Mouse (Mus musculus) liver, embryonic 14.5 days (tissue): Measurements from ENCODE around the gene Tac4. TPM values are rescaled to one million over a fixed set of nuclear protein-coding genes. Genes with fewer than 3 reads are reported as not detected.

Source experiments
- ATAC-seq: fragments of 200-750 bp; cut with Nextera tagmentation; 2 replicates; pipeline ENCODE4 v1.8.0; 2017; ENCODE audit warnings: moderate number of reproducible peaks, mild to moderate bottlenecking, moderate library complexity; ENCODE audit not compliant: insufficient read depth
- DNase-seq, 3 experiments: peaks; one replicate each; pipeline ENCODE4 v3.0.0-alpha.2; 2012 to 2013; ENCODE audit warnings: low read depth in 3 of 3, low spot score in 3 of 3
- H3K27ac ChIP-seq: fragments of 300-500 bp; sonication (generic); 2 replicates; pipeline ENCODE4 v1.5.1; 2014; ENCODE audit warnings: moderate library complexity, mild to moderate bottlenecking, control low read depth, inconsistent platforms
- H3K27me3 ChIP-seq: fragments of 300-500 bp; sonication (generic); 2 replicates; pipeline ENCODE4 v1.6.1; 2014; ENCODE audit warnings: mild to moderate bottlenecking, low read length, moderate library complexity; ENCODE audit not compliant: control insufficient read depth, insufficient read depth
- H3K36me3 ChIP-seq: fragments of 300-500 bp; sonication (generic); replicated peaks from 2 replicates; pipeline ENCODE4 v1.6.1; 2014; ENCODE audit warnings: low read depth; ENCODE audit not compliant: control insufficient read depth, insufficient read depth
- H3K4me1 ChIP-seq, 2 experiments: fragments of 200-500 bp in 1 of 2; fragments of 300-500 bp in 1 of 2; sonication (generic) in 1 of 2; replicated peaks; 2 replicates each; pipeline ENCODE4 v1.6.1; 2012 to 2014; ENCODE audit warnings: antibody characterized with exemption in 1 of 2, inconsistent platforms in 1 of 2, low read length in 1 of 2; ENCODE audit not compliant: control insufficient read depth in 2 of 2, insufficient read depth in 2 of 2
- H3K4me2 ChIP-seq: fragments of 300-500 bp; sonication (generic); 2 replicates; pipeline ENCODE4 v1.6.1; 2014; ENCODE audit warnings: low read depth, mild to moderate bottlenecking, control low read depth, moderate library complexity
- H3K4me3 ChIP-seq, 2 experiments: fragments of 200-500 bp in 1 of 2; fragments of 300-500 bp in 1 of 2; sonication (generic) in 1 of 2; 2 replicates each; pipeline ENCODE4 v1.5.1; 2012 to 2014; ENCODE audit warnings: low read depth in 2 of 2, low read length in 2 of 2, mild to moderate bottlenecking in 2 of 2, control low read depth in 1 of 2, inconsistent platforms in 1 of 2, moderate library complexity in 1 of 2; ENCODE audit not compliant: insufficient read depth in 1 of 2
- H3K9ac ChIP-seq: fragments of 300-500 bp; sonication (generic); replicated peaks from 2 replicates; pipeline ENCODE4 v1.6.1; 2014; ENCODE audit warnings: mild to moderate bottlenecking, control low read depth, moderate library complexity
- H3K9me3 ChIP-seq: fragments of 300-500 bp; sonication (generic); 2 replicates; pipeline ENCODE4 v1.6.1; 2016; ENCODE audit warnings: low read length, mixed read lengths; ENCODE audit not compliant: control insufficient read depth
- CTCF ChIP-seq: IDR thresholded peaks from 2 replicates; pipeline ENCODE4 v1.5.1; 2016; ENCODE audit warnings: antibody characterized with exemption, low read depth, control low read depth
- EP300 ChIP-seq: IDR thresholded peaks from 2 replicates; pipeline ENCODE4 v1.6.1; 2016; ENCODE audit warnings: antibody characterized with exemption, low read depth
- WGBS: fragments of 180-500 bp; shearing (Covaris S2); extraction: QIAGEN DNeasy Blood & Tissue Kit; methylation state at CpG from one replicate; pipeline ENCODE4 v1.1.7; 2014; ENCODE audit not compliant: insufficient replicate concordance; 5-methylcytosine and 5-hydroxymethylcytosine counted together
- polyA plus RNA-seq, 2 experiments: library from polyadenylated mRNA; depleted of rRNA in 1 of 2; stranded (reverse) in 1 of 2; unstranded in 1 of 2; fragments of >200 nt; fragmentation: Nextera tagmentation in 1 of 2; extraction: Ambion mirVana in 1 of 2; gene quantifications; 2 replicates each; pipeline versions ENCODE4 v1.2.1 to v1.2.3; 2012 to 2014

The Tac4 gene
- polyA plus RNA-seq, 2 experiments: 0.04 TPM; not detected in 1

DNA sequence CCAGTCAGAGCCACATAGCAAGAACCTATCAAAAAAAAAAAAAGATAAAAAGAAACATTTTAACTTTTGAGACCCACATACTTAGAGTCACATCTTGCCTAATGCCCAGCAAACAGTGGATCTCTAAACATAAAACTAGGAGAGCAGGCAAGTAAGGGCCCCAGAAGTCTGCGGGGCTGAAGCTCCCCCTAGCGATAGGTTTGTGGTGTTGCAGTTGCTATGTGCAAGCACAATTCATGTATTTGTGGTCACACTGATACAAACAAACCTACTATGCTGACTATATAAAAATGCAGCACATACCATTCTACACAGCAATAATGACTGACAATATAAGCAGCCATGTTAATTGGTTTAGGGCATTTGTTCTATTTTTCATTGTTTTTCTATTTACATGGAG, 36.8 kb downstream of the Tac4 start:
- Histone ChIP-seq H3K27ac (no peak overlapping the region), H3K9me3 (no peaks in the 10 kb centered on the region), H3K9ac (no peak overlapping the region), H3K4me1 (no peaks in the 10 kb centered on the region; a peak in 2 of 4 replicates), H3K4me3 (no peak overlapping the region), H3K4me2 (no peak overlapping the region), H3K27me3 (no peaks in the 10 kb centered on the region), H3K36me3 (peaks cover 82% of the 10 kb centered on the region)
- ATAC-seq: no peak
- DNase-seq: peak in 1 of 3 experiments; percentile 39
- 6% methylated on average over 2 of the region's 2 CpGs for WGBS
- TF ChIP-seq EP300 (no peak), CTCF (peak; percentile 92)

- H3K4me3 ChIP-seq: no peak overlapping the region
- H3K27ac ChIP-seq: no peak overlapping the region
- ATAC-seq (no peak), DNase-seq (no peak)
- TF ChIP-seq CTCF (no peak), EP300 (no peak)
- H3K4me2 ChIP-seq: no peak overlapping the region
- no peaks in the 10 kb centered on the region for H3K9me3 ChIP-seq
- no peaks in the 10 kb centered on the region for H3K27me3 ChIP-seq
- H3K4me1 ChIP-seq: no peaks in the 10 kb centered on the region; a peak in 1 of 4 replicates
- H3K36me3 ChIP-seq: peaks cover 77% of the 10 kb centered on the region
- 84% methylated on average over 12 of the region's 12 CpGs for WGBS
- no peak overlapping the region for H3K9ac ChIP-seq
Observed at GRCm38 (mm10) chr11:95299886-95300285, 38.6 kb downstream of the Tac4 start.

DNA sequence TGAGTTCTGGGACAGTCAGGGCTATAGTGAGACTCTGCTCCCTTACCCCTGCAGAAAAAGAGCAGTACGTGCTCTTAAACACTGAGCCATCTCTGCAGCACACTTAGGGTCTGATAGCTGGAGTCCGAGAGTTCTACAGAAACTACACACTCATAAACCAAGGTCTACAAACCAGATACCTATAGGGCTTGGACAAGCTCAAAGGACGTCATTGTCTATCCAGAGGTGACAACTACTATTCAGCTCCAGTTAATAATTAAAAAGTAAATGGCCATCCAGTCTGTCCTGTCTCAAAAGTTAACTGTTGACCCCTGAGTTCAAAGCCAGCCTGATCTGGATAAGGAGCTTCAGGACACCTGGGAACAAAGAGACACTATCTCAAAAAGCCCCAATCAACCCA, 40.4 kb downstream of the Tac4 start:
- no peak for DNase-seq
- no peak overlapping the region for H3K9ac ChIP-seq
- no peak for TF ChIP-seq CTCF
- TF ChIP-seq EP300: no peak
- no peaks in the 10 kb centered on the region for H3K27me3 ChIP-seq
- no peak overlapping the region for H3K27ac ChIP-seq
- H3K4me1 ChIP-seq: no peaks in the 10 kb centered on the region; a peak in 1 of 4 replicates
- ATAC-seq: no peak
- no peak overlapping the region for H3K4me3 ChIP-seq
- H3K36me3 ChIP-seq: peaks cover 82% of the 10 kb centered on the region
- H3K4me2 ChIP-seq: no peak overlapping the region
- no peaks in the 10 kb centered on the region for H3K9me3 ChIP-seq
- WGBS: 86% methylated on average over 3 of the region's 3 CpGs

DNA sequence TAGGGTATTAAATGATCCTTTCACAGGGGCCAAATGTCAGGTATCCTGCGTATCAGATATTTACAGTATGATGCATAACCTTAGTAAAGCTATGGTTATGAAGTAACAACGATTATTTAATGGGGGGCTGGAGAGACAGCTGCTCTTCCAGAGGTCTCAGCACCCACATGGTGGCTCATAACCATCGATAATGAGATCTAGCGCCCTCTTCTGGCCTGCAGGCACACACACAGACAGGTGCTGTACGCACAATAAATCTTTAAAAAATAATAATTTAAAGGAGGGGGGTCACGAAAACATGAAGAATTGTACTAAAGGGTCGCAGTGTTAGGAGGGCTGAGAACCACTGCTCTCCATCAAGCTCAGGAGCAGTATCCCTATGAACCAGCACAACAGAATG, 44.3 kb downstream of the Tac4 start:
- Histone ChIP-seq H3K9me3 (no peaks in the 10 kb centered on the region), H3K4me3 (no peak overlapping the region), H3K9ac (no peak overlapping the region), H3K36me3 (peaks cover 50% of the 10 kb centered on the region), H3K4me2 (no peak overlapping the region), H3K27me3 (no peaks in the 10 kb centered on the region), H3K4me1 (peaks cover 13 to 14% of the 10 kb centered on the region in 2 experiments), H3K27ac (no peak overlapping the region)
- no peak for DNase-seq
- ATAC-seq: no peak
- peak; percentile 61 for TF ChIP-seq CTCF
- TF ChIP-seq EP300: no peak
- WGBS: 80% methylated on average over 7 of the region's 7 CpGs

GRCm38 (mm10) chr11:95307526-95307925, 46.2 kb downstream of the Tac4 start:
- DNase-seq (no peak), ATAC-seq (no peak)
- Histone ChIP-seq H3K27me3 (no peaks in the 10 kb centered on the region), H3K9me3 (no peaks in the 10 kb centered on the region), H3K9ac (no peak overlapping the region), H3K4me1 (peaks cover 21 to 26% of the 10 kb centered on the region in 2 experiments), H3K36me3 (peaks cover 32% of the 10 kb centered on the region), H3K4me3 (peak overlapping the region in 1 of 2 experiments; percentile 2; a peak in 1 of 4 replicates), H3K4me2 (peak overlapping the region; percentile 76), H3K27ac (no peak overlapping the region)
- WGBS: 42% methylated on average over 8 of the region's 8 CpGs
- TF ChIP-seq CTCF (no peak), EP300 (no peak)
